Mouse (Mus musculus) heart, postnatal 0 days (tissue): ENCODE measurements at regions not wholly inside any gene's neighbourhood (a gene's known extent, or its start where the extent isn't known, plus 50 kb on each side); places are given as distances from the start of the nearest gene placed in this dataset.

ENCODE experiments used
- CTCF ChIP-seq: IDR thresholded peaks from 2 replicates; pipeline ENCODE4 v1.5.1; 2016; ENCODE audit warnings: antibody characterized with exemption, control low read depth, low read depth
- EP300 ChIP-seq: IDR thresholded peaks from 2 replicates; pipeline ENCODE4 v1.6.1; 2016; ENCODE audit warnings: antibody characterized with exemption, low read depth

GRCm38 (mm10) chr9:88221276-88221675 is 105.7 kb upstream of the Nt5e start:
- TF ChIP-seq CTCF (no peak), EP300 (no peak)
